Mouse (Mus musculus): ENCODE measurements around the gene Zbtb20.

Zbtb20 gene

DNA sequence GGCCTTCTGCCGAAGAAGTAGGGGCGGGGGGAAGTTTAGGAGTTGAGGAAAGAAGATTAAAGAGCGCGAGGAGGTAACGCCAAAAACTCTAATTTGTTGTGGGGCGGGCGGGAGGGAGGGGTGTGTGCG is at the start of gene Zbtb20:
Gene Zbtb20 (plus strand): TSS at position 30 of the 129 bp plus-strand sequence.
- DNase-seq (ENCODE audit: low spot score): no peak

DNA sequence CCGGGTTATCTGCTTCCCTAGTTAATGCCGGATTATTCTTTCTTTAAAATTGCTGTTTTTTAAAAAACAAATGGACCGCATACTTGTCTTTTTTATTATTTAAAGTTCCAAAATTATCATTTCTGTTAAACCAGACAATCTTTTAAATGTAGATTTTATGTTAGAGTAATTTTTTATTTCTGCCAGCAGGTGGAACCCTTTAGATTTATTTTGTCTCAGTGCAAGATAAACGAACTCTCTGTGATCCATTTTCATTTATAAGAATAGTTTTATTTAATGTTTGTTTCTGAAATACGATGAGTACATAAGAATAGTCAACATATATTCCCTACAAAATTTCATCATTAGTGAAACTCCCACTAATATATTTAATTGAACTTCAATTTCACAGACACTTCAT is 39.7 kb upstream of the Zbtb20 start:
- DNase-seq (ENCODE audit: low spot score): peak; percentile 7

DNA sequence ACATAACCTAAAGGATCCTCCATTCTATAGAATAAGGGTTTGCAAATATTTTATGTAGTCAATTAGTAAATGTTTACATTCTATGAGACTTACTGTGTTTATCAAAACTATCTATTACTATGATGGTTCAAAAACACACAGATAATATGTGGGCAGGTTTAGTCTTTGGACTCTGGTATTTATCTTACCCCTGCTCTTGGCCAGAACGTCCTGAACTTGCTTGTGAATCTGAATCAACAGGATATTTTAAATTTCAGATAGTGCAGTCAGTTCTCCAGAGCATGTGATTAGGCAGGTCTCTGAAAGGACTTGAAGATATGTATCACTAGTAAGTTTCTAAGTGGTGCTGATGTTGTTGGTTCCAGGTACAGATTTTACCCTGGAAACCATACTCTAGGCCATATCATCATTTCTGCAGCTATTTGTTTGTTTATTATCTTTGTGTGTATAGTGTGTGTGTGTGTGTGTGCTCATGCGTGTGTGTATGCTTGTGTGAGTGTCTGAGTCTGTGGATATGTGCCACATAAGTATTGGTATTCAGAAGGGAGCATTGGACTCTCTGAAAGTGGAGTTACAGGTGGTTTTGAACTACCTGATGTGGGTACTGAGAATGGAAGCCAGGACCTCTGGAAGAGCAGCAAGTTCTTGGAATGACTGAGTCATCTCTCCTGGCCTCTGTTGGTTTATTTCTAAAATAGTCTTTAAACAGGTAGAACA is 39.1 kb upstream of the Zbtb20 start:
- DNase-seq (ENCODE audit: low spot score): no peak

DNA sequence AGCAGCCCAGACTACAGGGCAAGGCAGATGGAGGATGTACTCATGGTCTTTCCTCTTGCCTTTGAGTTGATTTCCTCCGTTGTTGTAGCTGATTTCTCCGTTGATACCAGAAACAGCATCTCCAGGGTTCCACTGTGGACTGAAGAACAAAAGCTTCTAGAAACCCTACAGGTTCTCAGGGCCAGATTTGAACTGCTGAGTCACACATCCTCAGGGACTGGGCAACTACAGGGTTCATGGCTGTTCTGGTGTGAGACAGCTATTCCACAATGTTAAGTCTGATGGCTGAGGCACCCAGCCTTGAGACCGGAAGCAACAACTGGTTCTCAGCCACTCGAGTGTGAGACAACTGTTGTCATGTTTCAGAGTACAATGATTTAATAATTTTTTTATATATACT is 37.5 kb upstream of the Zbtb20 start:
- no peak for DNase-seq (ENCODE audit: low spot score)

DNA sequence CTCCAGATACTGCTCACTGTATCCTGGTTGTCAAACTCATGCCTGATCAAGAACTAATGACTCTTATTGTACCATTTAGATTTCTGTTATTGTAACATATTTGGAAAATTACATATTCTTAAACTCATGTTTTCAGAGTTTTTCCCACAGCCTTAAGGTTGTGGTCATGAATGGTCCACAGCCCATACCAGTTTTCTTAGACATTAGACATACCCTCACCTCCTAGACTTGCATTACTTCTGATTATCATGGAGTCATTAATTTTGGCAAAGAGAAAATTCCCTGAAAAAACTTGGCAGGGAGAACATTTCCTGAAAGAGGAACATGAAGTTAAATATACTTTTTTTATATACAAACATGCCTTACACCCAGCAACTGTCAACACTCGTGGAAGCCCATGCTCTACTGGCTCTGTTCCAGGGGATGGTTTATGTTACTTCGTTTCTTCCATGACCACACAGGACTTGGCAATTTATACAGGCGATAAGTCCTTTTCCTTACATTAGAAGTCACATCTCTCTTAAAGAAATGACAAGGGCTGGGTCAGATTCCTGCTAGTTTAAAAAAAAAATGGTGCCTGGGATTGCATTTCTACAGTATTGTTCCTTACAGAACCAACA is 18.0 kb upstream of the Zbtb20 start:
- DNase-seq (ENCODE audit: low spot score): no peak

DNA sequence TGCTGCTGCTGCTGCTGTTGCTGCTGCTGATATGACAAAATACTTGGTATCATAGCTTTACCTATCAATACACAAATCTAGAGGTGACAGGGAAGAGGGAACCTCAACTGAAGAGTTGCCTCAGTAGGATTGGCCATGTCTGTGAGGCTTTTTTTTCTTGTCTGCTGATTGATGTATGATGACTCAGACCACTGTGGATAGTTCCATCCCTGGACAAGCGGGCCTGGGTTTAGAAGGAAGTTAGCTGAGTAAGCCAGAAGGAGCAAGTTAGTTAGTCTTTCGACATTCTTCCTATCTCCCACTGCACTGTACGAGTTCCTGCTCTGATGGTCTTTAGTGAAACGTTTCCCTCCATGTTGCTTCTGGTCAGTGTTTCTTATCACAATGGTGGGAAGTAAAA is 16.4 kb upstream of the Zbtb20 start:
- DNase-seq (ENCODE audit: low spot score): no peak

DNA sequence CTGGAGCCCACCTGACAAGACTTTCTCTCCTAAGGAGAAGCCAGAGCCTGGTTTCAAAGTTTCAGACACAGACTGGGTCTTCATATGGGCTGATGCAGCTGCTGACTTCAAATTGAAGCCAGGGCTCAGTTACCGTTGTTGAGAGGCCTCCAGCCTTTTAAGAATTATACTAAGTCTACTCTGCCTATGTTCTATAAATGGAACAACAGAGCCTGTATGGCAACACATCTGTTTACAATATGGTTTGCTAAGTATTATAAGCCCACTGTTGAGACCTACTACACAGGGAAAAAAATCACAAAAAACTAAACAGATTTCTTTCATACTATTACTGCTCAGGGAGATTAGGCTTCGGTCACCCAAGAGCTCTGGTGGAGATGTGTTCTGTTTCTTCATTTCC is 12.4 kb upstream of the Zbtb20 start:
- no peak for DNase-seq (ENCODE audit: low spot score)

DNA sequence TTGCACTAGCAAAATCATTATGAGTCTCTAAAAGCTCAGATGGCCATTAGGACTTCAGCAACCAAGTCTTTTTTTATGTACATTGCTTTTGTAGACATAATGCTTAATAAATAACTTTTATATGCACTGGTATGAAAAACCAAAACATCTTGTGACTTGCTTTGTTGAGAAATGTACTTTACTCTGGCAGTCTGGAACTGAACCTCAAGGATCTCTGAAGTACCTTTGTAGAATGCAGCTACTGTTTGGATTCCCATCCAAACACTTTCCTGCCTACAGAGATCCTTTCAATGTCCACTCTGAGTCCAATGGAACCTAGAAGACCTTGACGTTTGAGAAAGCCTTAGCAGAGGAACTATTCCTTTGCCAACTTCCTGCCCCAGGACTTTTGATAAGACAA is 9.6 kb upstream of the Zbtb20 start:
- DNase-seq (ENCODE audit: low spot score): no peak

DNA sequence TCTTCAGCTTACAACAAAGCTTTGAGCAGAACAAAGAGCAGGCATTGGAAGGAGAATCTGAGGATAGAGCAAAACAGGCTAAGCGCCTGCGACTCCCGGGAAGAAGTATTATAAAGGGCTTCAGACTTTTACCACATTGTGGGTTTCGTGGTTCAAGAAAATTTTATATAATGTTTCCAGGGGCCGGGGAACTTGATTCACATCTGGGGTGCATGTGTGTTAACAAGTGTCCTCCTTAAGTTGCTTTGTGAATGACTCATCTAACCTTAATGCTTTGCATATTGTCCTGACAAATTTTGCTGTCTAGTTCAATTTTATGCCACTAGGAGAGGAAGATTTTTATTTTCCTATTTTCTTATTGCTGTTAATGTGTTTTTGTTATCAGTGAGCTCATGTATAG is 3.6 kb upstream of the Zbtb20 start:
- DNase-seq (ENCODE audit: low spot score): no peak

DNA sequence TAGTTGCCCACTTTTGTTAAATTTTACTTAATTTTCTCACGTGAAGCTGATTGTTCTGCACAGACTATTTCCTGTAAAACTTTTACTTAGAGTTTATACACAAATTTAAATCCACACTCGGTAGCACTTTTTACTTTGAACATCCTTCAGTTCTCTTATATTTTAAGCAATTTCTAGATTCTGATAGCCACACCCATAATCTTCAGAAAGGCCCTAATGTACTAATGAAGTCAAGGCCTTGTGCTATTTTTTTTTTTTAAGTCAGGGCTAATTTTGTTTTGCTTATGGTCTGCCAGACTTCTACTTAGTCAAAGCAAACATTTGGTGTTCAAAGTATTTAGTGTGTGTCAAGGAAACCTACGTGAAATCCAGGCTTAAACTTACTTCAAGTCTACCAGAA is 1.7 kb upstream of the Zbtb20 start:
- DNase-seq (ENCODE audit: low spot score): no peak

DNA sequence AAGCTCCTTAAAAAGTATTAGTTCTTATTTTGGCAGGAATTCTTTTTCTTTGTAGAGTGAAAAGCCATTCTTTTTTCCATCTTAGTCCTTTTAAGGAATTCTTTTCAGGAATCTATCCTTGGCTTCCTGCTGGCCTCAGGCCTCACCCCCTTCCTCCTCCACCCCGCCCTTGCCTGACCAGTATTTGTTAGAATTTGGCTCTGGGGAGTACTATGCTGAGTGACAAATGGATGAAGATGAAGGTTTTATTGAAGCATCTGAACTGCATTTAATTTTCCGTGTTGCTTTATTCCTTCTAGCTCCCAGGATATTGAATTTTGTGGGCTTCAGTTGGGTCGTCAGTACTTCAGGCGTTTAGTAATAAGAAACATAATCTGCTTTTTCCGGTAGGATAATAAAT is 1.2 kb upstream of the Zbtb20 start:
- DNase-seq (ENCODE audit: low spot score): no peak

DNA sequence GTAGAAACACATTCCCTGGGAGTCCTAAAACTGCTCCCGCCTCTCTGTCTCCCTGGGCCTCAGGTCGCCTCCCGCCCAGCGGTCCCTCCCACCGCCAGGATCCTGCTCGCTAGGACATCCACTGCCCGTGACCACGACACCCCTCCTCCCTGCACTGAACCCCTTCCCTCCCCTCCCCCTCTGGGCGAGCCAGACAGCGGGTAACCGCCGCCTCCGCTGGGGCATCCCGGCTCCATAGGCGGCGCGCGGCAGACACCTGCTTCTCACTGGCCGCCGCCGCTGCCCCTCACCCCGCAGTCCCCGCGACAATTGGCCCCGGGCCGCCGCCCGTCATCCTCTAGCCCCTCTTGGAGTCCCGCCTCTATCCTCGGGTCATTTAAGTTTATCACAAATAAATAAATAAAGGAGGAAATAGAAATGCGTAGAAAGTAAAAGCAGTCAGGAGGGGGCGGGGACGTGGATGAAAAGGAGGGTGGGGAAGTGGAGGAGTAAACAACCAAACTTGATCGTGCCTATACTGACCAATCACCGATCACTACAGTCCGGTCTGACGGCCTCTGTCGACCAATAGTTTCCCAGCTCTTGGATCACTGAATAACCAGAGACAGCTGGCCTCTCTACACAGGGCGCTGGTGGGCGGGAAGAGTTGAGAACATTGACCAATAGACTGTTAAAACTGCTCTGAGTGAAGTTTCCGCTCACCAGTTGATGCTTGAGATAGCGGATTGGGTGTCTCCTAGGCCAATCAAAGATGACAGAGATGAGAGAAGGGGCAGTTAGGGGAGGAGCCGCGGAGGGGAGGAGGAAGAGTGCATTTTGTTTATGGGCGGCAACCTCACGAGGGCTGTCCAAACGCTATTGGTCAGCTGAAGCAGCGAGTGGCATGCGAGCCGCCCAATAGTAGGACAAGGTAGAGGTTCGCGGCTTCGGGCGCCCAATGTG is 500 bp upstream of the Zbtb20 start:
- DNase-seq (ENCODE audit: low spot score): peak; percentile 100

DNA sequence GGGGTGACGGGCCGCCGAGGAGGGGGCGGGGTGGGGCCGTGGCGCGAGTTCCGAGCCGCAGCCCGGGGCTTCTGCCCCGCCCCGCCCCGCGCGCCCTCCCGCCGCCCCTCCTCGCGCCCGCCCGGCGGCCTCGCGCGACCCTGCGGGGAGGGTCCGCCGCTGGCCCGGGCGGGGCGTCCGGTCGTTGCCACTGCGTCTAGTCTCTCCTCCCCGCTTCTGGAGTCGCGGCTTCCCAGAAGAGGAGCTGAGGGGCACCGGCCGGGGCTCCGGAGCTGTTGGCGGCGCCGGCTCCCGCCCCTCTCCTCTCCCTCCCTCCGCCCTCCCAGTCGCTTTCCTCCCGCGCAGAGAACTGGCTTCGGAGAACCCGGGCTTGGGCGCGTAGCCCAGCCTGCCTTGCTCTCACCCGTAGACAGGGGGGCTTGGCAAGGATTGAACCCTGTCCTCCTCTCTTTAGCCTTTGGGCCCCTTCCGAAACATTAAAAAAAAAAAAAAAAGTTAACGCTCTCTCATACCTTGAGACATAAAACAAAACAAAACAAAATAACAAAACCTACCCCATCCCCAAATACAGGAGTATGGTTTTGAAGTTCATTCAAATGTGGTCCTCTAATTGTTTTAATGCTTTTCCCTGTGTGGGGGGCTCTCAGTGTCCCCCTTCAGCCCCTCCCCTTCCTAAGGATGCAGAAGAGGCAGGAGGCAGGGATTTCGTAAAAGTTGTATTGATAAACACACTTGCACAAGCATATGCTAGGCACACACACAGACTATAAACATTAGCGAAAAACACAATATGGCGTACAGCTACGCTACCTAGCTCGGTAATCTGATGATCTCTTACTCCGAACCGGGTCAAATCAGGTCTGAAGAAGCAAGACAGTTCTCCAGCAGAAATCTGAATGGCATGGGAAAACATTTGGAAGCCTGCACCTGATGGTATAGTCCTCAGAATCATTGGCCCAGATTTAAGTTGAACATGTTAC is 630 bp downstream of the Zbtb20 start:
- DNase-seq (ENCODE audit: low spot score): peak; percentile 31

DNA sequence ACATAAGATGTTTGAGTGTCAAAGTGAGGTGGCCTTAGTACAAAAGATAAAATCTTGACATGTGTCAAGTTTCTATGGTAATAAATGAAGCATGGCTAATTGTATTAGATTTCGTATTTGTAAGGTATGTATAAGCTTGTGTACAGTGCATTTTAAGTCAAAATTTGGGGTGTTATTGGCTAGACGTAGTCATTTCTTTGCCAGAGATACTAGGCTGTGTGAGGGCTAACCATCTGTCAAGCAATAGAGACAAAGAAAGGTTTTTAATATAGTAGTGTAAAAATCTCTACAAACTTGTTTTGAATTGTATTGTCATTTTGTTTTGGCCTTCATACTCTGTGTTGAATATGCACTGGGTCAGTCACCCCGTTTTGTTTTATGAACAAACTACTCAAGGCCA is 4.4 kb downstream of the Zbtb20 start:
- DNase-seq (ENCODE audit: low spot score): no peak

DNA sequence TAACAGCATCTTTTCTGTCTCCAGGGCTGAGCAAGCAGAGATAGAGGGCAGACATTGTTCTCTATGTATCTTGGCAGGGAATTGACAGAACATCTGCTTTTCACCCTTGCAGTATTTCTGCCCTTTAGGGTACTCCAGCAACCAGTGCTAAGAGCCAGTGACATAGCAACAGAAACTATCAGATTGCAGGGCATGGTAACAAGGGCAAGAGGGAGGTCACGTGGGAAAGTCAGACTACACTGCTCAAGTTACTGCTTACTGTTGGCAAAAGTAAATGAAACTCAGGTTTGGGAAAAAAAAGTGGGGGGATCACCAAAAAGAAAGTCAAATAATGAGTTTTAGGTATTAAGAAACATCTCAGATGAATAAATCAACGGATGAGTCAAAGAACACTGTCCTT is 9.9 kb downstream of the Zbtb20 start:
- DNase-seq (ENCODE audit: low spot score): no peak

DNA sequence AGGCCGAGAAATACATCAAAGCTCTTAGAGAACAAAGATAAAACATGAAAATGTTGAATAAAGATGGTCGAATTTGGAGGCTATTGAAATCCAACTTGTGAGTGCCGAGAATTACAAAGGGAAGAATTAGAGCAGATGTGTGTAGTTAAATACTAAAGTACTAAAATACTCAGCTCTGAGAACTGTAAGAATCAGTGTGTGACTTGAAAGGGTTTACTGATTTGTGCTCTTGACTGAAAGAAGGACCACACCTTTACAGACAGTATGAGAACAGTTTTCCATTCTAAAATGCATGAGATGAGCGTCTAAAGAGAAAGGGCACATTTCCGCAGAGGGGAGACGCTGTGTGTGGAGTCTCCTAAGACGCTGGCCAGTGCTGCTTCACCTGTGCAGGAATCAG is 10.3 kb downstream of the Zbtb20 start:
- DNase-seq (ENCODE audit: low spot score): no peak

DNA sequence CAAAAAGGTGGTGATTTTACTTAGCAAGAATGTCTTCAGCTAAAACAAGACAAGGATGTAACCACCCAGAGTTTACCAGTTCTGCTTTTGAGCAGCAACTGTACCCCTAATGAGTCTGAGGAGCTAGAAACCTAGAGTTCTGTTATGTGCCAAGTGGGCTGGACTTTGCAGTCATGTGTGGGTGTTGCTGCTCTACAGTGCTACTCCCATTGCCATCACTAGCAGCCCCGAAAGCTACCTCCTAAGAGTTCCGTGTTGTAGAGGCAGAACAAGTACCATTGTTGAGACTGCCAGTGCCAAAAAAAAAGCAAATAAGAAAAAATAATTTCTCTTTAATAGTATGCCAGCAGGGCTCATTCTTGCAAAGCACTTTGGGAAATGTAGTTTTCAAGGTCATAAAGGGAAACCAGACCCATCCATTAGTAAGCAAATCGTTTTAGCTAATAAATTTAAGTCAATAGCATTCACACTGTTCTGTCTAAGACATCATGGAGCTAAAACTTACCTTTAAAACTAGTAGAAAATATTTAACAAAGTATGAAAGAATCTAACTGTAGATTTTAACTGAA is 21.5 kb downstream of the Zbtb20 start:
- no peak for DNase-seq (ENCODE audit: low spot score)

DNA sequence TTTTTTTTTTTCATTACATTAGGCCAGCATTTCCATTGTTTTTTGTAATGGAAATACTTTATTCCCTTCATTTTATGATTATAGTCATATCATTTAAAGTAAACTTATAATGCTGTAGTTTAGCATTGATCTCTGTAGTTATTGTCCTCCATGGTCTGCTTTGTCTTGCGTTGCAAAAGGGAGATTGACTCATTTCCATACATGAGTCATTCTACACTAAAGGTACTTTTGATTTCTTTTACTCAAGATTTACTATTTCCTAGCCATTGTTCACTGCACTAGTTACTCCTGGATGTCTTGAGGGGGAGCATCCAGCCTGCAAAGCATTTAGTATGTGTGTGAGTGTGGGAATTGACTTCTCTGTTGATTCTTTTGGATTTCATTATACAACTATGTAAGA is 24.6 kb downstream of the Zbtb20 start:
- no peak for DNase-seq (ENCODE audit: low spot score)

DNA sequence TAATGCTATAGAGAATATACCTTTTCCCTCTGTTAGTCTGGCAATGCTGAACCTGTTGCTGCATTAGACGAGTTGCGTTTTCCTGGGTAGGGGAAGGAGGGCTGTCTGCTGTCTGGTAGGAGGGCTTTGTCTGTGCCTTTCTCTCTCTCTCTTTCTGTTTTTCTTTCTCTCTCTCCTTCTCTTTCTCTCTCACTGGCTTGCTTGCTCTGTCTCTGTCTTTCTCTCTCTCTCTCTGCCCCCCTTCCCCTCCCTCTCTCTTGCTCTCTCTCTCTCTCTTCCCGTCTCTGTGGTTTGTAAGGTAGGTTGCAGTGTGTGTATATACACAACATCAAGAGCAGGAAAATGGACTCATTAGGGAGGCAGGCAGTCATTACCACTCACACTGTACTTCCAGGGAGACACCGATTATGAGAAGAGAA is 31.6 kb downstream of the Zbtb20 start:
- DNase-seq (ENCODE audit: low spot score): no peak

DNA sequence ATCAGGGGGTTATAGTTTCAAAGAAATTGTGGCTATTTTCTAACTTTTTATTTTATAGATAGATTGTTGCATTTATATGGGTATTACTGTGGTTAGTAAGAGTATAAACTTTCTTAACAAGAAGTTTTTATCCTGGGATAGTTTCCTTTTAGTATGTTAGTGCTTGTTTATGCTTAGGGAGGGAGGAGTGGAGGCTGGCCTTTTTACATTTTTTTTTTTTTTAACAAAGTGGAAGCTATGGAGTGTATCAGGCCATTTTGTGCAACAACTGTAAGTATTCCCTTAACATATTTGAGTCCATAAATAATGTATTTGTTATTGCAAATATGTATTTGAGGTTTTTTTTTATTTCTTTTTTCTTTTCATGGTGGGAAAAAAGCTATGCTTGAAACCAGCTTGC is 32.7 kb downstream of the Zbtb20 start:
- DNase-seq (ENCODE audit: low spot score): no peak

DNA sequence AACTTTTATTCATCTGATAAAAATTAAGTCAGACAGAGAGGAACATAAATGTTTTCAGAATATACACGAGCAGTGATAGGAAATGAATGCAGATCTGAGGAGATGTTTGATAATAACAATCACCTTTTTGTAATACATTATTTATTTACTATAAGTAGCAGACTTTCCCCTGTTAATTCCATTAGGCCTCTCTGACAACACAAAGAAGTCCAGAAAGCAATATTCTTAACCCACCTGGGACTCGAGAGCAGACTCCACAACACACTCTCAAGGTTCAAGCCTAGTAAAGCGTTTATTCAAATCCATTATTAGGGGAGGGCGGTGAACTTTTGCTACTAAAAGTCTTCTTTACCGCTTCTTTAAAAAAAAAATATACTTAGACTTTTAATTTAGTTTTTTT is 33.2 kb downstream of the Zbtb20 start:
- DNase-seq (ENCODE audit: low spot score): no peak

DNA sequence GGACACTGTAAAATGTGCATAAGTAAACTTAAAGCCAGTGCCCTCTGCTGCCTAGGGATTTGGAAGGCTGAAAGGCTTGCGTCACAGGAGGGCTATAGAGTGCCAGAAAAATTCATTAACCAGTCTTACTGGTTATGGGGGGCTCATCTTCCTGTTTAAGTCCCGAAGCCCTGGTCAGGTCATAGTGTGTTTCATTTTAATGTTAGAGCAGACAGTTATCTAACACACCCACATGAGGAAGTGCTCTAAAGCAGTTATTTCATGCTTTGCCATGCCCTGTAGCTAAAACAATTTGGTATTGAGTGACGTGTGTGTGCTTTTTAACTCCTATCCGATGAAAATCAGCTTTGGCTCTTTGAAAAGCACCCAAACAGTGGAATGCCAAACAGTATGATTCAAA is 34.3 kb downstream of the Zbtb20 start:
- DNase-seq (ENCODE audit: low spot score): no peak

Measured in left cerebral cortex, adult 11 months (tissue).